Mouse (Mus musculus) gastrocnemius, postnatal 25 days (tissue): ENCODE measurements around the gene Gm38655. TPM values are rescaled to one million over a fixed set of nuclear protein-coding genes. Genes with fewer than 3 reads are reported as not detected.
"Not testable (repeated sequence)": the region's sequence is repeated elsewhere in the genome, so short reads cannot be mapped to it uniquely, and the experiment has no call there.

Experiments used
- DNase-seq: peaks from one replicate; pipeline ENCODE4 v3.0.0; 2022
- long read RNA-seq, 2 experiments: library from polyadenylated mRNA; stranded (forward); transcript quantifications; one replicate each; pipeline ENCODE4 v2.0.0; 2021
- total RNA-seq, 2 experiments: library from RNA; stranded (reverse); gene quantifications; 1 replicate in 1 of 2; 2 replicates in 1 of 2; pipeline ENCODE4 v1.2.3; 2021

Gene Gm38655
- total RNA-seq = not detected
- long read RNA-seq, experiment 1 = 0 reads
- long read RNA-seq, experiment 2 = 0 reads

DNA sequence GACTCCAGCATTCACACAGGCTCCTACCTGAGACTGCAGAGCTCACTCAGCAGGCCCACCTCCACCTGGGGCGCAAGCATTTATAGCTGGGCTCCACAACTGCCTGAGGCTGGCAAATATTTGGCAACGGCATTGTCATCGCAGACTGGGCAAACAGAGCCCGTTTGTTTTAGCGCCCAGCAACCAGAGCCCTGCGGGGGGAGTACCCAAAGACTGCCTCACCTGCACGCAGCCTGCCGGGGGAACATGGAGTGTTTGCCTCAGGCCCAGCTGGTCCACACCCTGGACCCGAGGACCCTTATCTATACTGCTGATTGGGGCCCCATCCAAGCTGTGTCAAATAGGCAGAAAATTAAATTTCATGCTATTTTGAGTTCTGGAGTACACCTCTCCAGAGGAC lies at the start of gene Gm38655:
Gene Gm38655 (minus strand): TSS at position 61 of the 400 bp plus-strand sequence.
- DNase-seq = no peak

DNA sequence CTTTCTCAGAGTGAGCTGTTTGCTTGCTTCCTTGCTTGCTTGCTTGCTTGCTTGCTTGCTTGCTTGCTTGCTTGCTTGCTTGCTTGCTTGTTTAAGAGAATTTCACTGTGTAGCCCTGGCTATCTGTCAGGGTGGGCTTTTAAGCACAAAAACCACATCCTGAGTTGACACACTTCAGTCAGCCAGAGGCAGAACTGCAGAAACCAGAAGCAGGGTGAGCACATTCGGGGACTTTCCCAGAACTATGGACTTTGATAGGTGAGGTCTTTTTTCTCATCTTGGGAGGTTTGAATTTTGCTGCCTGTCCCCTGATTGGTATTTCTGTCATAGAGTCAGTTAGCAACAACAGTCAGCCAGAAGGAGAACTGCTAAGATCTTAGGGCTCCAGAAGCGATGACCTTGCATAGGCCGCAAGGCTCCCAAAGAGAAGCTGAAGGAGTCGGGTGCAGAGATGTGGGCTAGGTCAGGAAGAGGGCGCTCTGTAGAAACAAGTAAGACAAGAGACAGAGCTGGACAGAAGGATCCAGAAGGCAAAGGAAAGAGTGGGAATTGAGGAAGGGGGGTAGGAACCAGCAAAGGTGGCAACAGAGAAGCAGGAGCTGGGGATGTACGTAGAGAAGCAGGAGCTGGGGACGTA lies 49.4 kb upstream of the Gm38655 start:
- DNase-seq = no peak

DNA sequence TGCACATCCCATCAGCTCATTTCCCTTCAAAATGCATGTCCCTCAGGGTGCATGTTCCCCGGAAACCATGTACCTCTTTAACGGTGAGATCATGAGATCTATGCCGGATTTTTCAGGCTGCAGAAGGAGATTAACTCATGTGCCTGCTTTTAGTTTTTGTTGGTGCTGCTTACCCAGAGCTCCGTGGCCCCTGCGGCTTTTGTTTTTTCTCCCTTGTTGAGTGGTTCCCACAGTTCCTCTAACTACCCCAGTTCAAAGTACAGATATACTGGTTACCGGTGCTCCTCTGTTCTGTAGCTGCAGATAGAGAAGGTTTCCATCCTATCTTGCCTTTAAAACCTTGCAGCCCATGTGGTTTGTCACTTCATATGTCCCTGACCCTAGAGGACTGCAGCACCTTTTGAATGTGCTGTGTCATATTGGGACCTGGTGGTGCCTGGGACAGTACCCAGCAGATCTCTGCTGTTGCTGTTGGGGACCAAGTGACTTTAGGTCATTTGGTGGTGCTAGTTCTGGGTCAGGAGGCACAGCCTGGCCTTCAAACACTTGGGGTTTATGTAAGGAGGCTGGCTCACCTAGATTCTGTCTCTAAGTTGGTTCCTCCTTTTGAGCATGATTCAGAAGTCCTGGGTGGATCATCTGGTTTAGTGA lies 47.8 kb upstream of the Gm38655 start:
- DNase-seq = no peak

DNA sequence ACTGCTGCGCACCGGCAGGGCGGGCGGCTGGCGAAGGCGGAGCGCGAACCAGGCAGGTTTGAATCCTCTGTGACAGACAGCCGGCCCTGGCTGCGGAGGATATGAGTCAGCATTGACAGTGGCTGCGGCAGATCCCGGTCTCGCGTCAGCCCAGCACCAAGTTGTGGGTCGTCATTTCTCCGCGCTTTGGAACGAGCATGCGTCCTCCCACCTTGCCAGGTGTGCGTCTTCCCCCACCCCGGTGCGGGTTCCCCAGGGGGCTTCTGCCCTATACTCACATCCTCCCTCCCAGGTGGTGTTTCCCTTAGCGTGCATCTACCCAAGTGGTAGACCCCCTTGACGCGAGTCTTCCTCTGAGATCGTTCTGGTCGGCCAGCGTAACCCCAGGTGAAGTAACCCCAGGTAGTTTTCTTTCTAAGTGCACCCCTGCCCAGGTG lies 47.3 kb upstream of the Gm38655 start:
- DNase-seq = not testable (repeated sequence)

DNA sequence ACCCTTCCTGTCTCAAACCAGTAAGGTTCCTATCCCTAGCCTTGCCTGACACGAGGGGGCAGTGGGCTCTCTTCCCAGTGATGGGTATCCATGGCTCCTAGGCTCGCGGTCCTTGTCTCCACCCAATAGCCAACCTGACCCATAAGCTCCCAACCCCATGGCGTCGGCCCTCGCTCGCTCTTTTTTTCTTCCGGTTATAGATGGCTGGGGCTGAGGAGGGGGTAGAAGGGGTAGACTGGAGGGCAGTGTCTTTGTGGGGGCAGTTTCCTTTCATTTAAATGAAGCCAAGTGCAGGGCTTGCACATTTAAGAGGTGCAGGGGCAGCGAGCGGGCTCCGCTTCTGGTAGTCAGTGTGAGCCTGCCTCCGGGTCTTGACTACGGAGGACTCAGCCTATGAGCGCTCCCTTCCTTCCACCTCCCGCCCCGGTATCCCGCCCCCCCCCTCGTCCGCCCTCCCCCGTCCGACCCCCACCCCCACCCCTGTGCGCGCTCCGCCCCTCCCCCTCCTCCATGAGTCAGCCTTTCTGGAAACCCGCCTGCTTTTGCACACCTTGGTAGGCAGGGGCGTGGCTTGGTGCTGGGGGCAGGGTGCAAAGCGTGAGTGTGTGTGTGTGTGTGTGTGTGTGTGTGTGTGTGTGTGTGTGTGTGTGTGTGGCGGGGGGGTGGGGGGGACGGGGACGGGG lies 46.7 kb upstream of the Gm38655 start:
- DNase-seq = no peak

DNA sequence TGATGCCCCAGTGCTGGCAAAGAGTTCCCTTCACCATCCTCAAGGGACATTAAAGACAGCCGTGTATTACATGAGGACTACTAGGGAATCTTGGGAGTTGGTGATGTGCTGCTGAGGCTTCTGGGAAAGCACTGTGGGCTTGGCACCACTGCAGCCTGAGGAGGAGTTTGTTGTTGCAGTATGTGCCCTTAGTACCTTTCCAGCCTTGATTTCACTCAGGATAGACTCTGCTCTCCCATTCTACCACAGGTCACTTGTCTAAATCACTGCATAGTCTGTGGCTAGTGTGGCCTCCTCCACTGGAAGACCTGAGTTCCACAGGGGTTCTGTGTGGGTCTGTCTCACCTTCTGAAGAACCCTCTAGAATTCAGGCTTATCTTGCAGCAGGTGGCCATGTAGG lies 45.5 kb upstream of the Gm38655 start:
- DNase-seq = no peak

DNA sequence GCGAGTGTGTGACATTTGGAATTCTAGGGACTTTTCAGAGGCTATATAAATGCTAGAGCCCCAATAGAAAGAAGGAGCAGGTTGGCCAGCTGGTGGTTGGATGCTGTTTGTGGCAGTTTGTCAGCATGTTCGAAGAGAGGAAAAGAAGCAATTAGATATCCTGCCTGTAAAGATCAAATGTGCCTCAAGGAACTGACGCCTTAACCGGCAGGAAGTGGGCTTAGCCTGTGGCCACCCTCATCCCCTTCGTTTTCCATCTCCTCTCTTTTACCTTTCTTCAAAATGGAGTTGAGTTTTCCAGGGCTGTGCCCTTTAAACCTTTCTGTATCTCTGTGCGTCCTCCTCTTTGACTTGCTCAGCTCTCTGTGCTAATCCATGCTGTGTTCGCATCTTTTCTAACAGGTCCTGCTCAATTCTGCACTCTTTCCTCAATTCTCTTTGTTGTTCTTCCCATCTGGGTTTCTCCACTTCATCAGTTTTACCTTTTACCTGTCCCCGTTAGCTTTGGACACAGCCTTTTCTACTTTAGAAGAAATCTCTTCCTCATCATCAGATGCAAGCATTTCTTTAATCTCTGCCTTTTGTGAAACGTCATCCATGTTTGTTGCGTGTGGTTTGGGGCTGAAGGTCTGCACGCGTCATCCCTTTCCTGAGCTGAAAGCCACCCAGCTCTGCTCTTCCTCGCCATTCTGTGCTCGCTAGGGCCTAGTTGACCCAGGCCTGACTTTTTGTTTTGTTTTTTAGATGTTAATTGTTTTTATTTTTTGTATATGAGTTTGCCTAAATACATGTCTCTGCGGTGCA lies 44.4 kb upstream of the Gm38655 start:
- no peak for DNase-seq

DNA sequence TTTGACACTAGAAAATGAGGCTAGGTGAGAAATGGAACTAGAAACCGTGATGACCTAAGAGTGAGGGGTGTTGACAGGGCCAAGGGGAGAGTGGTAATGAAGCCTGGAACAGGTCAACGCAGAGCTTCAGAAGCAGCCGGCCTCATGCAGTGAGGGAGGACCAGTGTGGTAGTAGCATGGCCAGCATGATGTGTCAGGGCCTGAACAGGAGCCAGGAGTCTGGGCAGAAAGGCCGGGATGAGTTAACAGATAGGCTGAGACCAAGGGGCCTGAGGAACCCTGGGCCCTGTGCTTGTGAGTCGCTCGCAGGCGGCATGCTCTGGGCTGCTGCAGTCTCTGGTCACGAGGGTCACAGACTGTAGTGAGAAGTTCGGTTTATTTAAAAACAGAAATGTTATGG lies 43.7 kb upstream of the Gm38655 start:
- no peak for DNase-seq

DNA sequence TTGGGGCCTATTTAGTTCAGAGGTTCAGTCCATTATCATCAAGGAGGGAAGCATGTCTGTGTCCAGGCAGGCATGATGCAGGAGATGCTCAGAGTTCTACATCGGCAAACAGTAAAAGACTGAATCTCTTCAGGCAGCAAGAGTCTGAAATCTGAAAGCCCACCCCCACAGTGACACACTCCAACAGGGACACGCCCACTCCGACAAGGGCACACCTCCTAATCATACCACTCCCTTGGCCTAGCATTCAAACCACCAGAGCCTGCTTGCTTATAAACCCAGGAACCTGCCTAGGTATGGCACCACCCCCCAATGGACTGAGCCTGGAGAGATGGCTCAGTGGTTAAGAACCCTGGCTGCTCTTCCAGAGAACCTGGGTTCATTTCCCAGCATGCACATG lies 40.2 kb upstream of the Gm38655 start:
- DNase-seq = no peak

DNA sequence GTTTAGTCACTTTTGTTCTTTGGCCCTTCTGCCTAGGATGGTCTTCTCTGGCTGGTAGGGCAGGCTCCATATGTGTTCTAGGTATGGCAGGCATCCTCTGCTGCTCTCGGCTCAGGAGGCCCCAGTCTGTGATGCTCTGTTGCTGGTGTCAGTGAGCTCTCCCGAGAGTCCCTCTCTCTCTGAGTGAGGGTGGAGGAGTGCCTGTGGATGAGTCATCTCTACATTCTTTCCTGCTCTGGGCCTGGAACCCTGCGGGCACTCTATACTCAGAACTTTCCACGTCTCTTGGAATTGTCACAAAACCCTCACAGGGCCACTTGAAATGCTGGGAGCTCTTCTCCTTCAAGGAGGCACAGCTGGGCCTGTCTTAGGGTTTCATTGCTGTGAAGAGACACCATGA lies 36.4 kb upstream of the Gm38655 start:
- DNase-seq = no peak

DNA sequence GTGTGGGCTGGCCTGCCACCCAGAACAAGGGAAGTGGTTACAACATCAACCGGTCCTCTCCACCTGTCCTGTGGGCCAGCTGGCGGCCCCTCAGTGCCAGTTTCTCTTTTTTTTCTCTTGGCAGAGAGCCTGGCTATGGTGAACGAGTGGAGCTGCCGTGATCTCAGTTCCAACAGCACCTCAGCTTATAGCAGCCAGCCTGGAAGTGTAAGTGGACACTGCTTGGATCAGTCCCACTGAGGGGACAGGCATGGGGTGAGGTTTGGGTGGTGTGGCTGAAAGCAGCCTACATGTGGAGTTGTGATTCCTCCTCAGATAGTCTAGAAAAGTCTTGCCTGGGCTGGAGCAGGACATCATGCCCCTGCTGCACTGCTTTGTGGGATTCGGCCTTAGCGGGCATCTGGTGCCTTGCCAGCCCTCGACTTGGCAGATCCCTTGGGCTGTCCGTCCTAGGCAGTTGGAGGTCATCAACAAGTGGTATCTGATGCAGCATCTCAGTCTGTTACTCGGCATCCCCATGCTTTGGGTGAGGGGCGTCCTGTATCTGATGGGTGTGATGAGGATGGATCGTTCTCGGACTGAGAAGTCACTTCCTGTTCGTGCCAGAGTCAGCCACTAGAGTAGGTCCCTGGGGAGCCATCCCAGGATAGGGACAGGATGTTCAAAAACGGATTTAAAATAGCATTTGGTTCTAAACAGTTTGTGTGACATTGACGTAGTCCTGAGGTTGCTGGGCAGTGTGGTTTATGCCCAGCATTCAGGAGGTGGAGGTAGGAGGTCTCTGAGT lies 35.6 kb upstream of the Gm38655 start:
- peak; percentile 60 for DNase-seq

DNA sequence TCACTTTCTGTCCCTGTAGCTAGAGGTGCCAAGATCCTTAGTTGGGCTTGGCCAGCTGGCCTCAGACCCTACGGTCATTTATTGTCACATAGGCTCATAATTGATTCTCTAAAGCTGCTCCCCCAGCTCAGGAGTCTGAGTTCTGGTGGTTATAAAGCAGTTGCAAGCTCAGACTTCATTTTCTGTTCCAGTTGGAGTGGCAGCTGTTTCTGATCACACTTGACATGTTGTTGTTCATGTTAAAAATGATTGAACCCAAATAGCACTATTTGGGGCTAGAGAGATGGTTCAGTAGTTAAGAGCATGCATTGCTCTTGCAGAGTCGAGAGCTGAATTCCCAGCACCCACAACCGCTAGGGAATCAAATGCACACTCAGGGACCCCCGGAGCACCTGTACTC lies 34.7 kb upstream of the Gm38655 start:
- DNase-seq = no peak

DNA sequence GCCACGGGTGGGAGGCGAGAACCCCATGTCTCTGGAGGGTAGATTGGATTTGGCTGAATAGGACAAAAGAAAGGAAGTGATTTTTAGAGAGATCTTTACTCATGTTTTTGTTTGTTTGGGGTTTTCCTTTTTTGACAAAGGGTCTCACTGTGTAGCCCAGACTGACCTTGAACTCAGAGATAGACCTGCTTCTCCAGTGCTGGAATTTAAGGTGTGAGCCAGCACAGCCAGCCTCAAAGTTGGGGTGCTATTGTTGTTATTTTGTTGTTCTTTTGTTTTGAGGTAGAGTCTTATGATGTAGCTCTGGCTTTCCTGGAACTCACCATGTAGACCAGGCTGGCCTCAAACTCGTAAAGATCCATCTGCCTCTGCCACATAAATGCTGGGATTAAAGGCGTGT lies 27.1 kb upstream of the Gm38655 start:
- DNase-seq = no peak

DNA sequence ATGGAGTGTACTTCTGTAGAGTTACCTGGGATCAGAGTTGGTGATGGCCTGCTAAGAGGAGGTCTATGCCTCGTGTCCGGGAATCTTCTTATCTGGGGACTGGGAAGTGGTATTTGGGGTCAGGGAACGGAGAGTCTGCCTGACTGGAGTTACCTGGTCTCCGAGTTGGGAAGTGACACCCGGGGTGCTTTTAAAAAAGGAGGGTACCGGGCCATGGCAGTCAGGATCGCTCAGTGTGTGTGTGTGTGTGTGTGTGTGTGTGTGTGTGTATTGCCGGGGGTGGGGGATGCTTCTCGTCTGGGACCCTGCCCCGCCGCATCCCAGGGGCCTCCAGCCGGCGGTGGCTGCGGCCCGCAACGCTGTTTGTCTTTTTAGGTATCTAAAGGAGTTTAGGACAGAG lies 13.8 kb upstream of the Gm38655 start:
- no peak for DNase-seq

DNA sequence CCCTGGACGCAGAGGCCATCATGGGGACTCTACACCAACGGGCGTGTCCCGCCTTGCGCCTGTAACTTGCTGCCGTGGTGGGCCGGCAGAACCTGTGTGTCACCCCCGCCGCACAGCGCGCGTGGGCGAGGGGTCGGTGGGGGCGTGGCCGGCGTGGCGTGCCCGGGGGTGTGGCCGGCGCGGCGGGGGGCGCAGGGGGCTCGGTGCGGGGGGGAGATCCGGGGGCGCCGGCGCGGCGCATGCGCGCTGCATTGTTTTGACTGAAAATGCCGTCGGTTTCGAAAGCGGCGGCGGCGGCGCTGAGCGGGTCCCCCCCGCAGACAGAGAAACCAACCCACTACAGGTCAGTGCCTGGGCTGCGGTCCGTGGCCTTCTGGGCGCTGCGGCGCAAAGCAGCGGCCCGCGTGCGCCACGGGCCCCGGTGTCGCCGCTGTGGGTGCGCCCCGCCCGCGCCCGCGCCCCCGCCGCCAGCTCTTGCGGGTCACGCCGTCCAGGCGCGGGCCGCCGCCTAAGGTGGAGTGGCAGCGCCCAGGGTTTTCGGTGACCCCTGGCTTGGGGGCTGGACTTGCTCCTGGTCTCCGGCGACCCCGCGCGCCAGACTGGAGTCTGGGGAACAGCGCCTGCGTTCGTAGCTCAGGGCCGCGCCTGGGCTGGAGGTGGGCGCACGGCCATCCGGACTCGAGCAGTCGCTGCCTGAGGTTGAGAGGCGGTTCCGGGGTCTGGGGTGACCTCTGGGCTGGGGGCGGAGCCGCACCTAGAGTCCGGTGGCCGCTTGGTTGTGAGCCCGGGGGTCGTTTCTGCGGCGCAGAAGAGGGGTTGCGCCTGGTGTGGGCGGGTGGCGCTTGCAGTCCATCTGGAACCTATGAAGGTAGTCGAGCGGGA lies 13.1 kb upstream of the Gm38655 start, which contains the start of gene Unkl:
Gene Unkl (plus strand): TSS at position 248 of the 882 bp plus-strand sequence.
- peak; percentile 76 for DNase-seq

DNA sequence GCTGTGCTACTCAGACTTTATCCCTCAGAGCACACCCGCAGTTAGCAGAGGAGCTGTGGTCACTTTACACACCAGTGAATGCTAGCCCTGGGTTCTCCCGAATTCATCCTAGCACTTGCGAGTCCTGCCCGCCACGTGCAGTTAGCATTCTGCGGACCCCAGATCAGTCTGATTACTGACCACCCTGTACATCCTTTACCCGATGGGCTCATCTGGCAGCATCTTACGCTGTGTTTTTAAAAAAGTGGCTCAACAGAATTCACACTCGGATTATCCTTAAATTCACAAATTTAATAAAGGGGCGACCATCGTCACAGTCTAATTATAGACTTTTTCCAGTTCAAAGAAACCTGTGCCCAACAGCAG lies 12.5 kb upstream of the Gm38655 start:
- DNase-seq = no peak

DNA sequence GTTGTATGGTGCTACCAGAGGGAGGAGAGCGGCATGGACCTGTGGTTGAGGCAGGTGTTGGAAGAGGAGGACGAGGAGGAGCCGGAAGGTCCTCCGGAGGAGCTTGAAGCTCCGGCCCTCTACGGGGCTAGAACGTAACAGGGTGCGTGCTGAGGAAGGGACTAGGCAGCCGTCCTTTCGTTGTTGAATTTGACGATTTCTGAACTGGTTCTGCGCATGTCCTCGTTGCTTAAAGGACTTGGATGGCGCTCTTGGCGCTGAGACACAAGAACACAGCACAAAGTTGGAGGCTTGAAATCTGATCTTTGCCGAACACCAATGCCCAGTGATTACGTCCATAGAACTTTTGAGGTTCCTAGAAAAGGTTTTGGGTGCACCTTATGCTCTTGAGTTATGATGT lies 9.7 kb upstream of the Gm38655 start:
- no peak for DNase-seq

DNA sequence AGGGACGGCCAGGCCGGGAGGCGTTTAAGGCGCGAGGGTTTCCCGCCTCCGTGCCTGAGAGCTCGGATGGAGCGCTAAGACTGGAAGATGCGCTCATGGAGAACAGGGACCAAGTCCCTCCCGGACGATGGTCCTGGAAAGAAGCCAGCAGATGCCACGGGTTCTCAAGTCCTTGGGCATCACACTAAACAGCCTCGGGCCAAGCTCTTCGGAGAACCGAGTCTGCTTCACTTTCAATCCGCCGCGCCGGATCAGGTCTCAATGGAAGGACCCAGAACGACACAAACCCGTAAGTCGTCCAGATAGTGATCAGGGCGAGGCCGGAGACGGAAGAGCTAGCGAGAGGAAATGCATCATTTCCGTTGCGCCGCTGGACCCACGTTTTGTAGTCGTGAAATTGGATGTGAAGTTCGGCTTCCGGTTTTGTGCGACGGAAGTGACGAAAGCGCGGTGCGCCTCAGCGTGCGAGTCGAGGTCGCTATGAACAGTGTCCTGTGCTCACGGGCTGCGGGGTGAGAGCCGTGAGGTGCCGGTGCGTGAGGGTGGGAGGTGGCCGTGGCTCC lies 8.9 kb upstream of the Gm38655 start, which contains the start of gene BC003965:
Gene BC003965 (plus strand): TSS at position 426 of the 563 bp plus-strand sequence.
- DNase-seq = peak; percentile 94

DNA sequence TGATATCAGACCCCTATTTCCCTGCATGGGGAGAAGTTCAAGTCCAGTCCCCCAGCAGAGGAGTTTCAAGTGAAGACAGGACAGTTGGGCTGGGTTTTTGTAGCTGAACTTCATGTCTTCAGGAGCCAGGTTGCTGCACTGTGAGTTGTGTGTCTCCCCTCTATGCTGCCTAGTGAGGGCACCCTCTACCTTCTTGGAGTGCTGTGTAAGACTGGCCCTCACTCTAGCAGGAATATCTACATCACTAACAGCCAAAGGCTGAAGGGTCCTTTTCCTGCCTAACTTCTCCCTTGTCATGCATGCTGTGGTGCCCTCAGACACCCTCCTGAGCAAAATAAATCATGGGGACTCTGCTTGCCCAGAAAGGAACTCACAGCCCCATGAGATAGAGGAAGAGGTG lies 8.0 kb upstream of the Gm38655 start:
- DNase-seq = no peak

DNA sequence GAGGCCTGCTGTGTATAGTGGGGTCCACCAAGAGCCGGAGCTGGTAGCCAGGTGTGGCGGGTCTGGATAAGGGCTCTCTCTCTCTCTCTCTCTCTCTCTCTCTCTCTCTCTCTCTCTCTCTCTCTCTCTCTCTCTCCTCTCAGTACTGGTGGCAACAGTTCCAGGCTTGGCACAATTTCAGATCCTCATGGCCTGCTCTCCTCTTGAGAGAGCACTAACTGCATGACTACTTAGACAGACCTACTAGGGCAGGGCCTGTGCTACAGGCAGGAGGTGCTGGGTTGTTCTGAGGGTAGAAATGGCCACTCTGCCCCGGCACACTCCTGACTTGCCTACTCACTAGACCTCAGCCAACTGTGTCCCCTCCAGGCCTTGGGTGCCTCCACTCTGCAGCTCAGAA lies 2.7 kb downstream of the Gm38655 start:
- no peak for DNase-seq
